Mouse (Mus musculus) lung, adult 18-20 months (tissue): ENCODE results near the gene Chchd6.

ENCODE experiments used
- DNase-seq, 2 experiments: peaks; one replicate each; pipeline ENCODE4 v3.0.0; 2022; ENCODE audit warnings: mixed read lengths in 2 of 2

Gene Chchd6

DNA sequence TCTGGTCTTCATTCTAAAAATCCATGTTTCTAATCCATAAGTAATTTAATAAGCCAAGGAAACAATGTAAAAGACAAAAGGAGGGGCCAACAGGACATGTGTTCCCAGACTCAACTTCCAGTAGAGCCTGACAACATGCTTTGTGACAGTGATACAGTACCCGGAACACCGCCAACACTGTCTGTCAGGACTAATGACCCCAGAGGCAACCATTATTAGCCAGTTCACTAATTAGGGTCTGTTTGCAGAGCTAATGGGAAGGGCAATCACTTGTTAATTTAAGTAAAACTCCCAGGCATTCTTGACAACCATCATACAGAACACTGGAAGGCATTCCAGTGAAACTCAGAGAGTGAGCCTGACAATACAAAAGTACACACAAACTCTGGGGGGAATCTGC, 193.0 kb downstream of the Chchd6 start:
- no peak for DNase-seq

GRCm38 (mm10) chr6:89399564-89399963, 195.9 kb downstream of the Chchd6 start:
- no peak for DNase-seq

DNA sequence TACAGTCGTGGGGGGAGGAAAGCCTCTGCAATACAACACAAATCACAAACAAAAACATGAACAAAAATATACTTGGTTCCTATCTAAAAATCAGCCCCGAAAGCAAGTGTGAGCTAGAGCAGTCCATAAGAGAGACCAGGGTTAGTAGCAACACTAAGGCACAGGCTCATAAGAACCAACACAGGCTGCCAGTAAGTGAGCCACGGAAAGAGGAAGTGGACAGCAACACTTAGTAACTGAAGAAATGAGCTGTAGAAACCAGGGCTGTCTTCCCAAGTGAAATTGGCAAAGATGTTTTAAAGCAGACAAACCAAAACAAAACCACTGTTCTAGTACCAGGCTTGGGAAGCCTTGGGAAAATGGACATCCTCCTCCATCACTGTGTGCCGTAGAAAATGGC, 197.5 kb downstream of the Chchd6 start:
- no peak for DNase-seq

GRCm38 (mm10) chr6:89393820-89394219, 201.6 kb downstream of the Chchd6 start:
- no peak for DNase-seq

DNA sequence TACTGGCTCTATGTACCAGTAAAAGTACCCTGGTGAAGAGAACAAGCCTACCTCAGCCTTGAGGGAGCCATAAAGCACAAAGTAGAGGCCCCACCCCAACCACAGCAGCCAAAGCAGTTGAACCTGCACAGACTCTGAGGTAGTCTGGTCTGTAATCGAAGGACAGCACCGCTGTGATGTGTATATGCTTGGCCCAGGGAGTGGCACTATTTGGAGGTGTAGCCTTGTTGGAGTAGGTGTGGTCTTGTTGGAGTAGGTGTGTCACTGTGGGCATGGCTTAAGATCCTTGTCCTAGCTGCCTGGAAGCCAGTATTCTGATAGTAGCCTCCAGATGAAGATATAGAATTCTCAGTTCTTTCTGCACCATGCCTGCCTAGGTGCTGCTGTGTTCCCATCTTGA, 203.2 kb downstream of the Chchd6 start:
- no peak for DNase-seq

DNA sequence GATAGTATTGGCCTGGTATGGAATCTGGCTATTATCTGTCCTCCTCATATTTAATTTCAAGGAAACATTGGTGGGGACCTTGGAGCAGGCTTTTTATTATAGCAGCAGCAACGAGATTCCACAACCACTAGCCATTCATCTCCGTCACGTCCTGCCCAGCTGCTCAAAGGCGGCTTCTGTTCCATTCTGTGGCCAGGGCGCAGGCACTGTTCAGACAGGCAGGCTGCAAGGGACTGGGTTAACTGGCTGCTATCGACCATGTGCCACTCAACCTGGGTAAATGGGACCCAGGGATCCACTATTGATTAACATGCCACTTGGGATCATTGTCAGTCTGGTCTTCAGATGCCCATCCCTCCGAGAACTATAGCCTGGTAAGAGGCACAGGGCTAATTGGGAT, 205.7 kb downstream of the Chchd6 start:
- DNase-seq = no peak

- no peak for DNase-seq
Observed at GRCm38 (mm10) chr6:89386956-89387355, 208.5 kb downstream of the Chchd6 start.

DNA sequence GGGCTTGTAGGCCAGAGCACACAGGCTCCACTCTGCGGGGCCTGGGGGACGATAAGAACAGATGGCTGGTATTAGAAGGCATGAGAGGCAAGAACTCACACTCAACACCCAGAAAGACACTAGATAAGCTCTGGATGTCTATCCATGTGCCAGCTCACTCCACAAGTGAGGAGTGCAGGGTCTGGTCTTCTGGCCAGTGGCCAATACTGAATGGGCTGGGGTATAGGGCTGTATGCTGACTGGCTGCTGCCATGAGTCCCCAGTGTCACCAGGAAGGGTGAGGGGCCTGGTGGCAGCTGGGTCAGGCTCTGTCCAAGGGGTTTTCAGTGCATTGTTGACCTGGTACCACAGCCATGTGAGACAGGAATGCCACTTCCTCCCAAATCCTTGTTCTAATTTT, 210.8 kb downstream of the Chchd6 start:
- no peak for DNase-seq

DNA sequence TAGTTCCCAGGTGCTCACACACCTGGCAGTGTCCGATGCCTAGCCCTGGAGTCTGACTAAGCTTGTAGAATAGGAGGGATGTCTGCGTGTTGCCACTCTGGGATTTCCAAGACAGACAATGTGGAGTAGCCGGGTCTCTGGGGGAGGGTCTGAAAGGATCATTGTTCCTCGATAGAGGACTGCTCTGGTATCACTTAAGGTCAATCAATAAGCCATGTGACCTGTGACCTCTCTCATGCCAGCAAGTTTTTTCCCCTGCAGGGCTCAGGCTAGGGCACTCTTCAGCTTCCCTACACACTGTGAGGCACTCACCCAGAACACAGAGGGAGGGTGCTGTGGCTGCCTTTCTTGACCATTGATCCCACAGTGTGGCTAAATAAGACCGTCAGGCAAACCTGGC, 213.6 kb downstream of the Chchd6 start:
- no peak for DNase-seq

DNA sequence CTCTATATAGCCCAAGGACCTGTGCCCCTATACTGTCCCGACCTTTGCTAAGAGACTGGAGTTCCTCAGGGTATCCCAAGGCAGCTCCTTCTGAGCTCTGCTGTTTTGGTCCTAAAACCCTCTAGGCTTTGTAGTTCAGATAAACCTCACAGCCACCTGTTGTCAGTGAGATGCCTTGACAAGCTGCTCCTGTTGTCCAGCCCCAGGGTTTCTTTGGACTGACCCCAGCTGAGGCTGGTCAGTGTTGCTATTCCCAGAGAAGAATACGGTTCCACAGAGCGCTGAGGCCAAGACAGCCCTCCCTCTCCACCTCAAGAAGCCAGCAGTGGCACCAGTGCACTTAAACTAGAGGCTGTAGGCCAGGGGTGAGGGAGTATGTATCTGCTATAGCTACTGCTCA, 214.3 kb downstream of the Chchd6 start:
- DNase-seq = no peak

DNA sequence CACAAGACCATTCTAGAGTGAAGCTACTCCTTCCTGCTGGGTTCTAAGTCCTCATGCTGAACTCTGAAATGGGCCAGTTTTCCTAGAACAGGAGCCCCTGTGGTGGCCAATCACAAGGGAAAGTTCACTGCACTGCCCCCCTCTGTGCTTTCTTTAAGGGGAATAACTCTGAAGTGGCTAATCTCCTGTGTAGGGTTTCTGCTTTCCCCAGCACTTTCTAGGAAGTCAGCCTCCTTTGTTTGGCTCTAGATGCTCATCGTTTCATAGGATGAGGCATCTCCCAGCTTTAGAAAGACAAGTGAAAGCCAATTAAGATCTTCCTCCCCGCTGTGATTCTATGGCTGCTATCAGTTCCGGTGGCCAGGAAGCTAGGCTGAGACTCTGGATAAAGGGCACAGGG, 214.7 kb downstream of the Chchd6 start:
- no peak for DNase-seq

GRCm38 (mm10) chr6:89378264-89378663, 217.2 kb downstream of the Chchd6 start:
- DNase-seq = no peak

GRCm38 (mm10) chr6:89368812-89369211, 226.6 kb downstream of the Chchd6 start:
- no peak for DNase-seq

DNA sequence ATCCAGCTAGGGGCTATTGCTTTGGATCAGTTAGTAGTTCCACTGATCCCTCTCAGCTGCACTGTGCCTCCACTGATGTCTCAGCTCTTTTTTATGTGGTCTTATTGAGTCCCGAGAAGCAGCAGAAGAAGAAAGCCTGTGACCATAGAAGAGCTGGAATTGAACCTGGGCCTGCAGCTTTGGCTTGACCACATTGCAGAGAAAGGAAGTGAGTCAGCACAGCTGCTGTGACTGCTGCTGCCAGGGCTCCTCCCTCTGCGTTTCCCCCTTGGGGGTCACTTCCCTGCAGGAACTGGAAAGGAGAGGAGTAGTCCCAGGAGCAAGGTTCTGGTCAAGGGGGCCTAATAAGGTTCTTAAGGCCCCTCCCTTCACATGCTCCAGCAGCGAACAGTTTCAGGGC, 231.1 kb downstream of the Chchd6 start:
- DNase-seq = no peak

GRCm38 (mm10) chr6:89363107-89363451, 232.4 kb downstream of the Chchd6 start:
- DNase-seq = no peak

GRCm38 (mm10) chr6:89362281-89363106, 233.0 kb downstream of the Chchd6 start, which contains the start of gene Plxna1:
Plxna1 (minus strand) TSS chr6:89362620.
- DNase-seq = peak in 1 of 2 experiments; percentile 59

GRCm38 (mm10) chr6:89361418-89362280, 233.8 kb downstream of the Chchd6 start:
- no peak for DNase-seq

DNA sequence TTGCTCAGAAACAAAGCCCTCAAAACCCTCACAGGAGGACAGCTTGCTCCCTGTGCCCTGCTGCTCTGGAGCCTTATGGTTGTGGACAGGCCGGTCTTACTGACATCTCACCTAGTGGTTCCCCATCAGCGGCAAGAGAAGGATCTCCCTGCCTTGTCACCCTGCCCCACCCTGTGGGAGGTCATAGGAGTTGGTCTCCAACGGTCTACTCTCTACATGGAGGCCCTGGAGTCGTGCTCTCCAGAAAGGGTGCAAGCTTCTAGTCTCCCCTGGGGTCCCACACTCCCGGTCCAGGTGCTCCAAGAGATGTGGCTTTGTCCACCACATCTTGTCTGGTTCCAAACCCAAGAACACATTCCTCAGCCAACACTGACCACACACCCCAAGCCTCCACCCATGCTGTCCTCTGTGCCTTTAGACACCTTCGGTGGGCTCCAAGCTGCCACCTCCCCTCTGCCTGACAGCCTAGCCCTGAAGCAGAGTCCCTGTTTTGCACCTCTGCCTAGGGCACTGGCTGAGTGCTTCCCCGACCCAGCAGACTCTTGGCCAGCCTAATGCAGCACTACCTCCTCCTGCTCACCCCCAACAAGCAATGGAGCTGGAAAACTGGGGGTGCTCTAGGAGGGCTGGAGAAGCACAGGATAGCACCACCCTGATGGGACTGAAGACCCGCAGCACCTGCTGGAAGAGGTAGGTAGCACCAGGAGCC, 234.6 kb downstream of the Chchd6 start:
- DNase-seq = no peak

GRCm38 (mm10) chr6:89359771-89360708, 235.4 kb downstream of the Chchd6 start:
- DNase-seq = no peak

GRCm38 (mm10) chr6:89359192-89359591, 236.3 kb downstream of the Chchd6 start:
- no peak for DNase-seq

DNA sequence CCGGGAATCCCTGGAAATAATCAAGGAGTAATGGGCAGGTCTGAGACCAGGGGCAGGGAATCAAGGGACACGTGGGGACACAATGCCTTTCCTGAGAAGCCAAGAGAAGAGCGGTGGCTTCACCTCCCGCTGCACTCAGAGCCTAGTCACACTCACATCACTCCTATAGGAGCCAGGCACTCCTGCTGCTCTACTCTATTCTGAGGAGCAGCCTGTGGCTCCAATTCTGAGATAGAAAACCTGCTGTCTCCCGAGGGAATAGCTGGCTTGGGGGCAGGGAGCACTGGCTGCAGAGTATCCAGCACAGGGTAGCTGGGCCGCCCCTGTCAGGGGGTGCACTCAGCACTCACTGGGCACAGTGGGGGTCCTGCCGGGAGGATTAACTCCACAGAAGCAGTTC, 239.8 kb downstream of the Chchd6 start:
- no peak for DNase-seq

DNA sequence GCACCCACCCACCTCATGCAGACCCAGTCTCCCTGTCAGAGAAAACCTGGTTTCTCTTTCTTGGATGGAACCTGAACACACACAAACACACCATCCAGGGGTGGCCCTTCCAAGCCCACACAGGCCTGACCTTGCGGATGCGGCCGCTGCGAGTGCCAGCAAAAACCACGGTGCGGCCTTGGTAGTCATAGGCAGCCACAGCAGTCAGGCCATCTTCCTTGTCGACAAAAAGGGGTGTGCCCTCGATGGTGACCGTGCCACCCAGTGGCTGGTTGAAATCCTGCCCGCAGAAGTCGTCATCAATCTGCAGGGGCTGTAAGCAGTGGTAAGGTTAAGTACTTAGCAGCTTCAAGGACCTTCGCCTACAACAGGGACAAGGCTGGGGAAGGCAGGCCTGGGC, 240.7 kb downstream of the Chchd6 start:
- no peak for DNase-seq
